Mouse (Mus musculus) adrenal gland, adult 18-20 months (tissue): ENCODE data around the gene Fut8. TPM values are rescaled to one million over a fixed set of nuclear protein-coding genes. Genes with fewer than 3 reads are reported as not detected.
"Not testable (repeated sequence)": the region's sequence is repeated elsewhere in the genome, so short reads cannot be mapped to it uniquely, and the experiment has no call there.

Experiments used
- DNase-seq, 2 experiments: peaks; one replicate each; pipeline ENCODE4 v3.0.0; 2021 to 2022; ENCODE audit warnings: low spot score in 2 of 2
- total RNA-seq, 2 experiments: library from RNA; stranded (reverse); gene quantifications; 1 replicate in 1 of 2; 2 replicates in 1 of 2; pipeline ENCODE4 v1.2.3; 2021

The Fut8 gene
- total RNA-seq, 2 experiments from 2014 or later = 25.5 to 32.4 TPM

DNA sequence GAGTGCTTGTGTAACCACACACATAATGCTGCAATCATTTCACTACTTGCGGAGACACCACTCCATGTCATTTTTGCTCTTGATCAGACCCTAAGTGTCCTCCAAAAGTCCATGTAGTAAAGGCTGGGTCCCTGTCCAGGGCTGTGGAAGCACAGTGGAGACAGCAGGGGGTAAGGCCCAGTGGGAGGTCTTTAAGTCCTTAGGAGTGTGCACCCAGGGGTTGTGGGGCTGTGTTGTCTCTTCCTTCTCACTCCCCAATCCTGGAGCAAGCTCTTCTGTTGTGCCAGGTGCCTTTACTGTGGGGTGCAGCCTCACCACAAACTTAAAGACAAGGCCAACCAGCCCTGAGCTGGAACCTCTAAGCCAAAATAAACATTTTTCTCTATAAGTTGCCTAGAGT lies 257.9 kb downstream of the Fut8 start:
- DNase-seq = no peak

DNA sequence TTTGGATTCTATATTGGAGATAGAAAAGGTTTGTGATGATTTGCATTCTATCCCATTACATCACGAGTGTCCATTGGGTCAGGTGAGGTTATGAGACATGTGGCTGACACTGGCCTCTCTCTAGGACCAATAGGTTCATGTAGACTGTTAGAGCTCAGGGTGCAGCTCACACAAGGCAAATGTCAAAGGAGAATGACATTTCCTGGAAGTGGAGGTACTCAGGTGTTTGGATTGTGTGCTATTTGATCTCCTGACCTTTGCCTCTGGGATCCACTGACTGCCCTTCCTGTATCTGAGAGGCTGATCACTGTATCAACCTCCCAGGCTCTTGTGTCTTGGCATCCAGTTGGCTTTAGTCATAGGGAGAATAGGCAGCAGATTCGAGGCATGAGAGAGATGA lies 260.2 kb downstream of the Fut8 start:
- DNase-seq = no peak

DNA sequence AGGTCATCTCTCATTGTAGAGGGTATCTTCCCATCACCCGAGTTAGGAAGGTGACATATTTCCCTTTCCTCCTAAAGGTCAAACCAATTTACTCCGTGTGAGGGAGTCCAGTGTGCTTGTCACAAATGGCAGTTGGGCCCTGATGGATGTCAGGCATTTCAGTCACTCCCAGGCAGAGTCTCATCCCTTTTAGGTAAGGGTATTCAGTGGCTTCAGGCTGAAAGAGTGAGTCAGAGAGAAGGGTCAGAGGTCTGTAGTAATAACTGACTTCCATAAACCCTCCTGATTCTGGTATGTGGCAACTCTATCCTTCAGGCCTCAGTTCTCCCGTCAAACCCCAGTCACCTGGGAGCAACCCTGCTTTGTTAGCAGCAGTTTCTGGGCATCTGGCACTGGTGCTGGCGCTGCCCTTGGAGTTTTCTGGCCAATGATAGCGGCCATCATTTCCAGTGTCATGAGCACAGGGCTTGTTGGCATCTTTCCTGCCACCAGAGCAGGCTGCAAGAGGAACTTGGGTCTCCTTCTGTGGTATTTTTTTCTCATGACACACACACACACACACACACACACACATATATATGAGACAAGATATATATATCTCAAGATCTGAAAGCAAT lies 262.6 kb downstream of the Fut8 start:
- no peak for DNase-seq

DNA sequence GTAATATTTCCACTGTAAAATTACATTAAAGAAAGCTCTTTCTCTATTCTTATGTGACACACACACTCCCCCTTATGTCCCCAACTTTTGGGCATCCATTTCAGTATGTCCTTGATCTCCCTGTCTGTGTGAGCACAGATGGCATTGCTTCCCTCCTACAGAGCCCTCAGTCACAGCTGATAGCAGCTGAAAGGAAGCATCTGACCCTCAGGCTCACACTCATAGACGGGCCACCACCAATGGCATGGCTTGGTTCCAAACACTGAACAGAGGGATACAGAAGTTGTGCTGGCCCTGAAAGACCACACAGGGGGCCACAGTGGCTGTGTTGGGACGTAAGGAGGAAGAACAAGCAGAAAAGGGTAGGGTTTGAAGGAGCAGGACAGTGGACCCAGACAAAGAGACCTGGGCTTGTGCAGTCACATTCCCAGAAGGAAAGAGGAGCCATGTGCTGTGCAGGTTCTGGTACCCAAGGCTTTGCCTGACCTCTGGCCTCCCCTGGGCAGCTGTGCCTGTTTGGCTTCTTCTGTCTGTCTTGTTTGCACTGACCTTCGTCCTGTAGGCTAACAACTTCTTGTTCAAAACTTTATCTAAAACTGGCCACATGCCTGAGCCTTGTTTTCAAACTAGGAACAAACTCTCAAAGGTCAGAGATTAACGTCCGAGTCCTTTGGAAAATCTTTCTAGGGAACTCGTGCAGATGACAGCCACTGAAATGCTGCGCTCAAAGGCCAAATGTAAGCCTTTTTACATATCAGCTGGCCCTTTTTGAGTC lies 263.7 kb downstream of the Fut8 start:
- DNase-seq = no peak

DNA sequence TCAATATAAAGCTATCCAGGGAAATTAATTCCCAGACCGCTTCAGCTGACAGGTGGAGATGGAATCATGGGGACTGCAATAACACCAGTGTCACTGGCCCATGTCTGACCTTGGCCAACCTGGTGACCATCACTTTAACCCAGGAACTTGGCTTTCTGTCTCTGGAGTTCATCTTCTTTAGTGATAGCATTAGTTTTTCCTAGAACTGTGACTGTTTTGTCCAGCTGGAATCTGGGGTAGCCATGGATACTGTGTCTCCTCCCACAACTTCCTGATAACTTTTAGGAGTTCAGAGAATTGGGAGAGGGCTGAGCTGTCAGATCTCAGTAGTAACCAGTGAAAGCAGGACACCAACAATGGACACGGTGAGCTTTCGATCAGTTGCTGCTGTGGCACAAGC lies 264.3 kb downstream of the Fut8 start:
- DNase-seq = no peak

DNA sequence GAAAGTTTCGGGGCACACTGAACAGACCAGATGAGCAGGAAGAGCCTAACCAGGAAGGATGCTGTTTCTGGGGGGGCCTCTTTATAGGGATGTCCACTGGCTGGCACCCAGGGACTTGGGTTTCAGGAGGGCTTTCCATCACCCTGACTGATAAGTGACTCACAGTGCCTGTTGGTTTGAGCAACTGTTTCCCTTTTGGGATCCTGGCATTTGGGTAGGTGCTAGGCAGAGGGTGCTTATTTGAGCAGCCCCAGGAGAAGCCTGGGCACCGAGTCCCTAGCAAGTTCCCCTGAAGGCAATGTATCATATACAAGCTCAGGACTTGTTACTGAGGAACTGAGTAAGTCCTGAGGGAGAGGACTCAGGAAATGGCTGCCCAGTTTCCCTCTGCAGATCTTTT lies 267.5 kb downstream of the Fut8 start:
- no peak for DNase-seq

DNA sequence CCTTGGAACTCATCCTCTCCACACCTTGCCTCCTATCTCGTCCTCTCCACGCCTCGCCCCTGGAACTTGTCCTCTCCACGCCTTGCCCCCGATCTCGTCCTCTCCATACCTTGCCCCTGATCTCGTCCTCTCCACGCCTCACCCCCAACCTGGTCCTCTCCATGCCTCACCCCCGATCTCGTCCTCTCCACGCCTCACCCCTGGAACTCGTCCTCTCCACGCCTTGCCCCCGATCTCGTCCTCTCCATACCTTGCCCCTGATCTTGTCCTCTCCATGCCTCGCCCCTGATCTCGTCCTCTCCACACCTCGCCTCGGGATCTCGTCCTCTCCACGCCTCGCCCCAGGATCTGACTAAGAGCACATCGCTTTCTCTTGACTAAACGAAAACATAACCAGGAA lies 269.8 kb downstream of the Fut8 start:
- DNase-seq = no peak

DNA sequence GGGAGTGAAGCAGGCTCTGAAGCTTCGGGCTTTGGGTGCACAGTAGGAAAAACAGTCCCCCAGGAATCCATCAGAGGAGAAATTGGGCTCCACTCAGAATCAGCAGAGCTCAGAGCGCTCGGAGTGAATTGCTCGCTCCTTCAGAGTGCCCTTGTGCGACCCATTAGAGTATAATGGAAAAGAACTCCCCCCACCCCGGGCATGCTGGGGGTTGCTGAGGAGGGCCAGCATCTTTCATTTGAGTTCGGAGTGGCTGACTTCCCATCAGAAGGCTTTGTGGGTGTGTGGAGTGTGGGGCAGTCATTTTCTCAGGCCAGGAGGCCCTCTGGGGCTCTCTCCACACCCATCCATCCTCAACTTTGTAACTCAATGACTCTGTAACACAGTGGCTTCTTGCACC lies 272.8 kb downstream of the Fut8 start:
- DNase-seq = no peak

DNA sequence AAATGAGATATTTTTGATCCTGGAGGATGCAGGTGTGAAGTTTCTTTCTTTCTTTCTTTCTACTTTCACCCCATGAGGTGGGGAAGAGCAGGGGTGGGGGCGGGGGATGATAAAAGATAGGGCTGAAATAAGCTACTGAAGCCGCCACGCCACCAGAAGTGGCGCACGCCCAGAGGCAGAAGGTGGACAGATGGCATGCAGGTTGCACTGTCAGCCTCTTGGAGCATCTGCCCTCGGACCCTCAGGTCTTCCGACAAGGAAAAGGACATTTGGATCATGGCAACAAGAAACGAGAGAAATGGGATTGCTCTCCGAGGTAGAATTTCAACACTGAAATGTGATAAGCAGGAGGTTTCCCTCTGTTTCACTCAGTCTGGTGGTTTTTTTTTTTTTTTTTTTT lies 273.3 kb downstream of the Fut8 start:
- no peak for DNase-seq

DNA sequence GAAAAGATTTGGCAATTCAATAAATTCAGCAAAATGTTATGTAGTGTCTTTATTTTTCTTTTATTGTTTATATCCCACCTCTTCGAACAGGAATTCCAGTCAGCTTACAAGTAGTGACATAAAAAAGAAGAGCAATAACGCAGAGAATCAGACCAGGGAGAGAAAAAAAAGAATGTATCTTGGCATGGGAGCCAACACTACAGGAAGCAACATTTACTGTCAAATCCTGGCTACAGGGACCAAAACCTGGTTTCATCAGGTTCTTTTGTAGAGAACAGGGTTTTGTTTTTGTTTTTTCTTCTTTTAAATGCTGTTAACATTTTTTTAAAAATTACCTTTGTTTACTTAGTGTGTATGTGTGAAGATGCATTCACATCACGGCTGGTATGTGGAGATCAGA lies 273.7 kb downstream of the Fut8 start:
- no peak for DNase-seq

DNA sequence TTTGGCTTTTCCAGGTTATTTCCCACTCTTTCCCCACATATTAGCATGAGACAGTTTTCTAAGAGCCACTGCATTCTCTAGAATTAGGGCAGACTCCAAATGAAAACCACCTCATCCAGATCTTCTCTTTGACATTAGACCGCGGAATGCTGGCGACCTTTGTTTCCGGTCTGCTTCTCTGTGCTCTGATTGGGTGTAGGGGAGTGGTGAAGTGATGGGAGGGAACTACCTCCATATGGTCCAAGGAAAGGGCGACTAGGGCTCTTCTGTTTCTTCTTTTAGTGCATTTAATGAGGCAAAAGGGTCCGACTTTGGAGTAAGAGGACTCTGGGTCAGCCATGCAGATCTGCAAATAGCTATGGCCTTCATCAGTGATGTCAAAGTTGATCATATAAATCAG lies 278.9 kb downstream of the Fut8 start:
- DNase-seq = no peak

DNA sequence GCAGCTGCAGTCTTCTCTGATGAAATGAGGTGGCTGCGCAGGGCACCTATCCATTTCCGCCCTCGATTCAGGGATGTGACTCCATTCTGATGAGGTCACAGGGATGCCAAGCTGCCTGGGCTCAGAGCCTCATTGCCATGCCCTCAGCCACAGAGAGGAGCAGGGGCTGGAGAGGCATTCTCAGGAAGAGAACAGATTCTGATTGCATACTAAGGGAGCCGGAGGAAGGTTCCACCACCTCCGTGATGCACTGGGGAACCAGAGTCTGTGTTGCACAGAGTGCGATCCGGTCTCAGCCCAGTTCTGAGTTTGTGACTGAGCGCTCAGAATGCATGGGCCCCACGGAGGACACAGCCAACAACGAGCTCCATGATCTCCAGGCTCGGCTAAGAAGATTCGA lies 279.8 kb downstream of the Fut8 start:
- DNase-seq = no peak

DNA sequence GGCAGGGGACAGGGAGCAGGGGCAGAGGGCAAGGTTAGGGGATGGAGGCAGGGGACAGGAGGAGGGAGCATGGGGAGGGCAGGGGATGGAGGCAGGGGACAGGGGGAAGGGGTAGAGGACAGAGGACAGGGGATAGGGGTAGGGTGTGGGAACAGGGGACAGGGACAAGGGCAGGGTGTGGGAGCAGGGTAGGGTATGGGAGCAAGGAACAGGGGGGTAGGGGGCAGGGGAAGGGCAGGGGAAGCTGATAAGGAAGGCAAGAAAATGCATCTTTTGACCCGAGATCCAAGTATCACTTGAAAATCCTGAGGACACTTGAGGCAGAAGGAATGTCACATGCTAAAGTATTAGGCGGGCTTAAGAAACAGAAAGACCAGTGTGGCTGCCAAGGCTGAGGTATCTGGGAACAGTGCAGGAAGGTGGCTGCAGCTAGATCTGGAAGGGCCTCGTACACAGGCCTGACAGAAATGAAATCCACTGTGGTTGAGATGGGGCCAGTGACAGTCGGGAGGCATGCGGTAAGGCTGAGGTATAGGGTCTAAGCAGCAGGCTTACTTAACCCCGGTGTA lies 281.7 kb downstream of the Fut8 start:
- no peak for DNase-seq

DNA sequence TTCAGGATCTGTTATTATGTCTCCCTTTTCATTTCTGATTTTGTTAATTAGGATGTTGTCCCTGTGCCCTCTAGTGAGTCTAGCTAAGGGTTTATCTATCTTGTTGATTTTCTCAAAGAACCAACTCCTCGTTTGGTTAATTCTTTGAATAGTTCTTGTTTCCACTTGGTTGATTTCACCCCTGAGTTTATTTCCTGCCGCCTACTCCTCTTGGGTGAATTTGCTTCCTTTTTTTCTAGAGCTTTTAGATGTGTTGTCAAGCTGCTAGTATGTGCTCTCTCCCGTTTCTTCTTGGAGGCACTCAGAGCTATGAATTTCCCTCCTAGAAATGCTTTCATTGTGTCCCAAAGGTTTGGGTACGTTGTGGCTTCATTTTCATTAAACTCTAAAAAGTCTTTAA lies 286.1 kb downstream of the Fut8 start:
- DNase-seq = not testable (repeated sequence)
